Mouse (Mus musculus): ENCODE data around the gene Capza1.

DNA sequence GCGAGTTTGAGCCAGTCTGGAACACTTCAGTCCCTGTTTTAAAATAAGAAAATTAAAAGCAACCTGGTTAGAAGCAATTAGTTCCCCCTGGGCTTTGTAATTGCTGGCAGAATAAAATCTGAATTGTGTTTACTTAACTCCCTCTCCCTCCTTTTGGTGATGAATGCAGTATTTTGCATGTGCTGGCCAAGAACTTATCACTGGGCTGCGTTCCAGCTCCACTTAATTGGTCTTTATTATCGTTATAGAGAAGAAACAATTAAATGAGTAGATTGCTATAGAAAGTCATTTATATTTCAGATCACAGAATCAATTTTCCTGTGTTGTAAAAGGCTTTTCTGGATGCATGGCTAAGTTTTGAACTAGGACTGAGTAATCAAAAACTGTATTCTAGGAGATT, 31.8 kb upstream of the Capza1 start:
- no peak for TF ChIP-seq POLR2A (IDR thresholded peaks at IDR 0.05; ENCODE audit: low read depth, low read length)
- TF ChIP-seq CTCF (IDR thresholded peaks at IDR 0.05; ENCODE audit: extremely low read depth, insufficient read depth, insufficient read length, insufficient replicate concordance), result no peak

All from spleen, adult 2 months (tissue).